Mouse (Mus musculus) erythroid progenitor cell, adult 5-6 weeks (primary cell): ENCODE results near the gene Med20. TPM values are rescaled to one million over a fixed set of nuclear protein-coding genes. Genes with fewer than 3 reads are reported as not detected.
A peak's percentile ranks its signal among the peaks of the same experiment; 100 is the strongest.

Source experiments
- ATAC-seq: replicated peaks from 2 replicates; pipeline ENCODE4 v1.8.0; 2016; ENCODE audit warnings: moderate number of reproducible peaks, mild to moderate bottlenecking, moderate TSS enrichment, inconsistent platforms; ENCODE audit not compliant: poor library complexity, low FRiP score, severe bottlenecking
- total RNA-seq, 2 experiments: library from RNA; stranded (forward) in 1 of 2; stranded (reverse) in 1 of 2; fragments of 150-400 nt in 1 of 2; fragments of 186-747, 209-891 nt in 1 of 2; gene quantifications; 2 replicates each; pipeline versions ENCODE4 v1.2.3 to v1.2.4; 2015 to 2017; ENCODE audit warnings: low replicate concordance in 2 of 2

Gene Med20
- total RNA-seq (2015; ENCODE audit: low replicate concordance) (28.1 and 37.8 TPM in 2 replicates), total RNA-seq (2017; ENCODE audit: low replicate concordance) (36.5 and 63.2 TPM in 2 replicates)

- peak; percentile 88 for ATAC-seq
These were observed at the start of gene Med20, which contains the start of the genes Bysl and Gm20517 for GRCm38 (mm10) chr17:47610849-47611660. TSS of gene Med20 (plus strand) at chr17:47611582. TSS of gene Bysl (minus strand) at chr17:47611492. TSS of gene Gm20517 (plus strand) at chr17:47611589.

DNA sequence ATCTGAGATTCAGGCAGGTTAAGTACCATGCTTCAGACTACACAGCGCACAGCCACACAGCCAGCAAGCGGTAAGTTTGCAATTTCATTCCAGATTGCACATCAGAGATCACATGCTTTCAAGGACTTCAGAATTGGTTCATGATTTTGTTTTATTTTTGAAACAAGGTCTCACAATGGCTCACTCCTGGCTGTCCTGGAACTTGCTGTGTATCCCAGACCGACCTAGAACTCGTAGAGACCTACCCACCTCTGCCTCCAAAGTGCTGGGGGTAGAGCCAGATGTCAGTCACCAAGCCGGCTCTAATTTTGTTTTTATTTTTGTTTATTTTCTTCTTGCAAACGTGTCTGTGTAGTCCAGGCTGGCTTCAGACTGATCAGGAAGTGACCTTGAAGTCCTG lies 48.5 kb upstream of the Med20 start:
- no peak for ATAC-seq

DNA sequence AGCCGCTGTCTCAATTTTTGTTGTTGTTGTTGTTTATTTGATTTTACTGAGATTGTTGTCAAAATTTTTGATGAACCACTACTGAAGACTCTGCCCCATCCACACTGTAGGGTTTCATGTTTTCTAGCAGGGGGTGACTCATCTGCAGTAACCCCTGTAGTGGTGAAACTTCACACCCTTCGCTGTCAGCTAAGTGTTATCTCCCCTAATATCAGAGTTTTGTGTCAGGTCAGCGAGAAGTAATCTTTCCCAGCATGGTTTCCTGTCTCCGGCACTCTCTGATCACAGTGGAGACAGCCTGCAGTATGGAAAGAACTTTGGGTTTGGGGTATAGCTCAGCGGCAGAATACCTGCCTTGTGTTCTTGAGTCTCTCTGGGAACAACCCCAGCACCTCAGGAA lies 46.8 kb upstream of the Med20 start:
- ATAC-seq: no peak

DNA sequence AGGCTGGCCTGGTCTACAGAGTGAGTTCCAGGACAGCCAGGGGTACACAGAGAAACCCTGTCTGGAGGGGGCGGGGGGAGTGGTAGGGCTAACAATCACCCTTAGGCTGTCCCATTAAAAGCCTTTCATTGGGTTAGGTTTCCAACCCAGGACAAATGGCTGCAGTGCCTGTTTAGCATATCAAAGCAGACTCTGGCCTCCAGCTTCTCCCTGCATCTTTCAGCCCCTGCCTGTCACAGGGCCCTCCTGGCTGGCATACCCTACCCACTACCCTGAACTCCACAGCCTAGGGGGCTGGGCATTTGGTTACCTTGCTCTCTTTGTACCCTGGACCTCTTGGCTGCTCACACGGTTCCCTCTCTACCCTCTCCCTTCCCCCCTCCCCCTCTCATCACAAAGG lies 45.2 kb upstream of the Med20 start:
- no peak for ATAC-seq

GRCm38 (mm10) chr17:47567271-47567670 lies 44.1 kb upstream of the Med20 start:
- no peak for ATAC-seq

- ATAC-seq: peak; percentile 90
These were observed 43.0 kb upstream of the Med20 start for GRCm38 (mm10) chr17:47568389-47568788.

DNA sequence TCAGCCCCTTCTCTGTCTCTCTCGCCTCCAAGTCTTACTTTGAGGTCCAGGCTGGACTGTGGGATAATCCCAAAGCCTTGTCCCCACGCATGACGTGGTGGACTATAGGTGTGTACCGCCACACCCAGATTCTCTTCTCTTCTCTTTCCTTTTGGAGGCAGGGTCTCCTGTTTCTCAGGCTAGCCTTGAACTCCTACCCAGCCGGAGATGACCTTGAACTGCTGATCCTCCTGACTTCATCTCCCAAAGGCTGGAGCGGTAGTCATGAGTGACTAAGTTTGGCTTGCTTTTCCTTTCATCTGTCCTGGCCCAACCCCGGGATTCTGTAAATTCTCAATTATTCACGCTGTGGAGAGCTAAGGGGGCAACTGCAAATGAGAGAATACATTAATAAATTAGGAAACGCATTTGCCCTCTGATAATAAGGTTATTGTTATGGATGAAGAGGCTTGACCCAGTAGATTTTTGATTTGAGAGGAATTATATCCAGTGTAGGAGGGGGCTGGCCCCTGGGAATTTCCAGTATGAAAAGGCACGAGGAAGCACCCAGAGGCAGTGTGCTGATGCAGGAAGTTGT lies 42.3 kb upstream of the Med20 start:
- no peak; the same call in 1 of the 2 replicates for ATAC-seq

DNA sequence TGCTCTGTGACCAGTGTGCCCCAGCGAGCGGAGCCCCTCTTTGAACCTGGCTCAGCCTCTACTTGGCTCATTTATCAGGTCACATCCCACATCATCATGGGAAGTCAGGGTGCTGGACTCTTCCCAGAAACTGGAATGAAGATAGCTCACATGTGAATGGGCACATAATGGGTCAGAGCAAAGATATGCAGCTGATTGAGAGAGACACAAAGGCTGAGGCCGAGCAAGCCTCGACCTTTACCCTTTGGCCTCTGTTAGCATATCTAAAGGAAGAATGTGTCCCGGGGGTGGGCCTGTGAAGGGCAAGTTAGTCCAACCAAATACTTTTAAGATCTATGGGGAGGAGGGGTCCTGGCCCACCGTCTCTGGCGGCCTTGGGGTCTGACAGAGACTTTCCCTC lies 39.8 kb upstream of the Med20 start:
- no peak for ATAC-seq

DNA sequence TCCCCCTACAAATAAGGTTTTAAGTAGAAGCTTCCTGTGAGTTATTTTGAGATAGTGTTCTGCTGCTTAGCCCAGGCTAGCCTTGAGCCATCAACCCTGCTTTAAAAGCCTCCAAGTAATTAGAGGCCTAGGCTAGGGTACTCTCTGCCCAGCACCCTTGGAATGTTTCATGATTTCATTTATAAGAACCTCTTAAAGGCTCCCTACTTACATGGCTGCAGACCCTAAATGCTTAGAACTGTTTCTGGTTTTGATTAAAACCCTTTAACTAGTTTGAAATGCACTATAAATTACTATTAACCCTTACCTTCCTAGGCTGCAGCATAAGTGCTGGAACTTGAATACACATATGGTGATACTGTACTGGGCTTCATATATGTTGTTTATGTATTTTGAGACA lies 38.9 kb upstream of the Med20 start:
- ATAC-seq: no peak

- ATAC-seq: no peak
These were observed 37.4 kb upstream of the Med20 start for GRCm38 (mm10) chr17:47574028-47574427.

DNA sequence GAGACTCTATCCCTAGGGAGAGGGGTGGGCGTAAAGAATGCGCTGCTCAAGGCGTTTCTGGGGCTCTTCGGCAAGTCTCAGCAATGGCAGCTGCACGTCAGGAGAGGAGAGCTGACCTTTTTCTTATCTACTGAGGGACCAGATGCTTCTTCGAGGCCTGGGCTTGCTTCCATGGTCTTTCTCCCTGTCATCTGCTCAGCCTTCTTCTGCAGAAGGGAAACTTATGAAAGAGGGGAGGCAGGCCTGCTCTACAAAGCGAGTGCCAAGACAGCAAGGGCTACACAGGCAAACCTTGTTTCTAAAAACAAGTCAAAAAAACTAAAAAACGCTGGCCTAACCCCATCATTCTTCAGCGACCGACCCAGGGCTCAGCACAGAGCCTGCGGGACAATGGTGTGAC lies 36.6 kb upstream of the Med20 start:
- no peak for ATAC-seq

DNA sequence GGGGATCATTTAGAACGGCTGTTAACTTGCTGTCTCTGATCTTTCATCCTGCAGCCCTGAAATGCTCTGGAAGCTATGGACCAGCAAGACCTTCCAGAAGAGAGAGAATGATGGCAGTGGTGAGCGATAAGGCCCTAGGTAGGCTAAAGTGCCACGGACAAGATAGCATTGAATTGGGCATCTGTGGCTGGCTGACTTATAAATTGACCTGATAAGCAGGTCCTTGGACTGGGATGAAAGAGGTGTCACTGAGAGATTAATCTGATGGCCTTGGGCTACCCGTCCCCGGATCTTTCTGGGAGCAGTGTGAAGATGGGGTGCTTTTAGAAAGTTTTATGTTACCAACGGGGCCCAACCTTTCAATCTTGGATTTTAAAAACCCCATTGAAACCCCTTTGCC lies 32.7 kb upstream of the Med20 start:
- peak; percentile 97 for ATAC-seq

GRCm38 (mm10) chr17:47580962-47581361 lies 30.4 kb upstream of the Med20 start:
- ATAC-seq: no peak

DNA sequence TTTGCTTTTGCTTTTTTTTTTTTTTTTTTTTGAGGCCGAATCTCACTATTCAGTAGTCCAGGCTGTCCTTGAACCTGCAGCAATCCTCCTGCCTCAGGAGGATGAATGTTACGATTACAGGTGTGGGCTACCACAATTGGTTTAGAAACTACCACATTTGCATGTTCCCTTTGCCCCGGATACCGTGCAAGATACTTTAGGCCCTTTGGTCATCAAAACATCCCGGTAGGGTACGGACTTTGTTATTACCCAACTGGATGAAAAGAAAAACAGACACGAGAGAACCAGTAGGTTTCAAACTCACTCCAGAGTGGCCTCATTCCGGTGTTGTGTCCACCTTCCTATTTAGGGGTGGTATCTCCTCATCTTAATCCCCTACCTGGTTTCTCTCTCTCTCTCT lies 22.9 kb upstream of the Med20 start:
- ATAC-seq: no peak

GRCm38 (mm10) chr17:47591073-47591472 lies 20.3 kb upstream of the Med20 start:
- no peak for ATAC-seq

- peak; percentile 72 for ATAC-seq
These were observed 18.0 kb upstream of the Med20 start for GRCm38 (mm10) chr17:47593215-47593853.

DNA sequence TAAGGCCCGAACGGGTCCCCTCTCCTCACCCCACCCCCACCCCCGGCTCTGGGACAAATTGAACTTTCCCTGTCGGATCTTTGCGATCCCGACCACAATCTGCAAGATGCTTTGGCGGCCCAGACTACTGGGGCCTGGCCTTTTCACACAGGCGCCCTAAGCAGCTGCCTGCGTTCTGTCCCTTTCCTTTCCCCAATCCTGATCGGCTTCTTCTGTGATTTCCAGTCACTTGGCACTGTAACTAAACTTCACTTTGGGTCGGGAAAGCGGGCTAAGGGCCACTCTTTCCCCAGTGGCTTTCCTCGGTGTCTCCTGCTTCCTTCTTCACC lies 17.6 kb upstream of the Med20 start:
- ATAC-seq: no peak

DNA sequence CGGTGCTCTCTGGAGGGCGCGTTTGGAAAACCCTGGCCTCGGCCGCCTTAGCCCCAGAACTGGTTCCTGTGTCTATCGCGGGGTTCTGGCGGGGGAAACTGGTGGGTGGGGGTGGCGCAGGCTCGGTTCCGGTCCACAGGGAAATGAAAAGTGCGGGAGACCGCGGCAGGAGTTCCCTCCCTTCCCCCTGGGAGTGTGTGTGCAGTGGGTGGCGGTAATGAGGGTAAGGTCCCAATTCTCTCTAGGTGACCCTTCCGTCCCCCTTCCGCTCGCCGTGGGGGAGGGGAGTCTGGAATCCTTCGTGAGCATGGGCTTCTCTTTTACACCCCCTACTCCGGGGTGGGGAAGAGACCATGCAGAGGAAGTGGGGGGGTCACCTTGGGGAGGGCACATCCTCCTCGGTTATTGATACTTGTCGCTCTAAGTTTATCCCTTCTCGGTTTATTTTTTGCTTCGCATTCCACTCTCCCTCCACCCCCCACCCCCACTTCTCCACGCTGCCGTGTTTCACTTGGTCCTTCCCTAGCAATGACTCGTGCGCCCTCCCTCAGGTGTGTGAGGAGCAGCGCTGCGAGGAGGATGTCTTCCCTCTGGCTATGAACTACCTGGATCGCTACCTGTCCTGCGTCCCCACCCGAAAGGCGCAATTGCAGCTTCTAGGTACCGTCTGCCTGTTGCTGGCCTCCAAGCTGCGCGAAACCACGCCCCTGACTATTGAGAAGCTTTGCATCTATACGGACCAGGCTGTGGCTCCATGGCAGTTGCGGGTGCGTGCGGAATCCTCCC lies 17.0 kb upstream of the Med20 start:
- ATAC-seq: peak; percentile 26; the same call in 1 of the 2 replicates

DNA sequence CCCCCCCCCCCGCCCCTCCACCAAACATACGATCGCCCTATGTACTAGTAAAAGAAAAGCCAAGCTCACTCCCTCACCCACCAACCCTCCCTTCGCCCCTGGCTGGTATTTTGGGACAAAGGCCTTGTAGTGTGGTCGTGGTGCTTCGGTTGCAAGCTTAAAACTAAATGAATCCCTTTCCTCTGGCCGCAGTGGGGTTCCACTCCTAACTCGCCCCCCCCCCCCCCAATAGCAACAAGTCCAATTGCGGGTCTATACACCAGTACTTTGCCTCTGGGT lies 16.5 kb upstream of the Med20 start:
- no peak for ATAC-seq
